Mouse (Mus musculus) right cerebral cortex, postnatal 14 days (tissue): ENCODE measurements around the gene Isy1.

Experiments used
- DNase-seq: peaks from one replicate; pipeline ENCODE4 v3.0.0; 2022

Isy1 gene

GRCm38 (mm10) chr6:87838551-87839197 is at the start of gene Isy1:
Isy1 (minus strand) TSS chr6:87838798.
- peak; percentile 92 for DNase-seq

- DNase-seq: peak; percentile 100
These were observed 49.1 kb upstream of the Isy1 start, which contains the start of gene Copg1 for GRCm38 (mm10) chr6:87887594-87888233. Copg1 (plus strand) TSS chr6:87887814.

- DNase-seq: no peak
These were observed 48.1 kb upstream of the Isy1 start for GRCm38 (mm10) chr6:87886721-87887120.

- peak; percentile 87 for DNase-seq
These were observed 44.2 kb upstream of the Isy1 start for GRCm38 (mm10) chr6:87882816-87883215.

GRCm38 (mm10) chr6:87882221-87882620 is 43.6 kb upstream of the Isy1 start:
- DNase-seq: no peak

GRCm38 (mm10) chr6:87879628-87880027 is 41.0 kb upstream of the Isy1 start:
- DNase-seq: no peak

GRCm38 (mm10) chr6:87879010-87879409 is 40.4 kb upstream of the Isy1 start:
- DNase-seq: no peak

- DNase-seq: no peak
These were observed 37.6 kb upstream of the Isy1 start for GRCm38 (mm10) chr6:87876068-87876643.

GRCm38 (mm10) chr6:87875562-87875961 is 37.0 kb upstream of the Isy1 start:
- DNase-seq: no peak

- DNase-seq: no peak
These were observed 36.5 kb upstream of the Isy1 start for GRCm38 (mm10) chr6:87875083-87875482.

- no peak for DNase-seq
These were observed 35.4 kb upstream of the Isy1 start for GRCm38 (mm10) chr6:87873963-87874362.

GRCm38 (mm10) chr6:87873104-87873503 is 34.5 kb upstream of the Isy1 start:
- DNase-seq: no peak

- DNase-seq: no peak
These were observed 32.6 kb upstream of the Isy1 start for GRCm38 (mm10) chr6:87871240-87871639.

GRCm38 (mm10) chr6:87870440-87870839 is 31.8 kb upstream of the Isy1 start:
- DNase-seq: no peak

GRCm38 (mm10) chr6:87868871-87869506 is 30.4 kb upstream of the Isy1 start:
- DNase-seq: no peak

- DNase-seq: no peak
These were observed 28.7 kb upstream of the Isy1 start for GRCm38 (mm10) chr6:87867256-87867655.

GRCm38 (mm10) chr6:87866211-87866610 is 27.6 kb upstream of the Isy1 start:
- DNase-seq: no peak

- no peak for DNase-seq
These were observed 18.5 kb upstream of the Isy1 start for GRCm38 (mm10) chr6:87857071-87857470.

GRCm38 (mm10) chr6:87853446-87853845 is 14.8 kb upstream of the Isy1 start:
- DNase-seq: no peak

- DNase-seq: no peak
These were observed 13.3 kb upstream of the Isy1 start for GRCm38 (mm10) chr6:87851871-87852270.

- peak; percentile 98 for DNase-seq
These were observed 12.5 kb upstream of the Isy1 start, which contains the start of gene Cnbp for GRCm38 (mm10) chr6:87850900-87851614. Cnbp (minus strand) TSS chr6:87851106.

GRCm38 (mm10) chr6:87850155-87850899 is 11.7 kb upstream of the Isy1 start:
- peak; percentile 38 for DNase-seq
